Mouse (Mus musculus): ENCODE data around the gene Jund.

Gene Jund

GRCm38 (mm10) chr8:70726721-70727120, 28.0 kb downstream of the Jund start:
- no peak for DNase-seq (ENCODE audit: low spot score in 2 of 2)

- no peak for DNase-seq (ENCODE audit: low spot score in 2 of 2)
These were observed 31.2 kb downstream of the Jund start for GRCm38 (mm10) chr8:70729808-70730475.

- DNase-seq (ENCODE audit: low spot score in 2 of 2): no peak
These were observed 32.2 kb downstream of the Jund start for GRCm38 (mm10) chr8:70730956-70731355.

GRCm38 (mm10) chr8:70737705-70738104, 39.0 kb downstream of the Jund start:
- DNase-seq (ENCODE audit: low spot score in 2 of 2): no peak

- no peak for DNase-seq (ENCODE audit: low spot score in 2 of 2)
These were observed 39.5 kb downstream of the Jund start for GRCm38 (mm10) chr8:70738211-70738610.

- no peak for DNase-seq (ENCODE audit: low spot score in 2 of 2)
These were observed 42.9 kb downstream of the Jund start for GRCm38 (mm10) chr8:70741661-70742060.

GRCm38 (mm10) chr8:70742176-70742575, 43.4 kb downstream of the Jund start:
- no peak for DNase-seq (ENCODE audit: low spot score in 2 of 2)

GRCm38 (mm10) chr8:70742981-70743655, 44.4 kb downstream of the Jund start:
- DNase-seq (ENCODE audit: low spot score in 2 of 2): no peak

- no peak for DNase-seq (ENCODE audit: low spot score in 2 of 2)
These were observed 45.2 kb downstream of the Jund start for GRCm38 (mm10) chr8:70743656-70744590.

- DNase-seq (ENCODE audit: low spot score in 2 of 2): no peak
These were observed 46.1 kb downstream of the Jund start for GRCm38 (mm10) chr8:70744806-70745205.

GRCm38 (mm10) chr8:70745691-70746220, 47.0 kb downstream of the Jund start:
- no peak for DNase-seq (ENCODE audit: low spot score in 2 of 2)

GRCm38 (mm10) chr8:70746676-70747075, 47.9 kb downstream of the Jund start:
- no peak for DNase-seq (ENCODE audit: low spot score in 2 of 2)

- DNase-seq (ENCODE audit: low spot score in 2 of 2): no peak
These were observed 48.6 kb downstream of the Jund start for GRCm38 (mm10) chr8:70747211-70747890.

- no peak for DNase-seq (ENCODE audit: low spot score in 2 of 2)
These were observed 49.7 kb downstream of the Jund start for GRCm38 (mm10) chr8:70748246-70749096.

- DNase-seq (ENCODE audit: low spot score in 2 of 2): no peak
These were observed 50.4 kb downstream of the Jund start for GRCm38 (mm10) chr8:70749097-70749674.
